Mouse (Mus musculus) liver, postnatal 0 days (tissue): ENCODE results near the gene Ephb1. TPM values are rescaled to one million over a fixed set of nuclear protein-coding genes. Genes with fewer than 3 reads are reported as not detected.

Experiments
- ATAC-seq: fragments of 200-750 bp; cut with Nextera tagmentation; 2 replicates; pipeline ENCODE4 v1.8.0; 2017; ENCODE audit warnings: mild to moderate bottlenecking, moderate library complexity
- DNase-seq: peaks from one replicate; pipeline ENCODE4 v3.0.0-alpha.2; 2016
- H3K27ac ChIP-seq: fragments of 300-500 bp; sonication (generic); 2 replicates; pipeline ENCODE4 v1.5.1; 2014; ENCODE audit warnings: antibody characterized with exemption, moderate library complexity, mild to moderate bottlenecking, low read depth
- H3K27me3 ChIP-seq: fragments of 300-500 bp; sonication (generic); 2 replicates; pipeline ENCODE4 v1.6.1; 2014; ENCODE audit warnings: low read length, control low read depth, mixed read lengths; ENCODE audit not compliant: insufficient read depth
- H3K36me3 ChIP-seq: fragments of 300-500 bp; sonication (generic); replicated peaks from 2 replicates; pipeline ENCODE4 v1.6.1; 2014; ENCODE audit warnings: mild to moderate bottlenecking, control low read depth, low read length, moderate library complexity, mixed read lengths; ENCODE audit not compliant: insufficient read depth
- H3K4me1 ChIP-seq: fragments of 300-500 bp; sonication (generic); 2 replicates; pipeline ENCODE4 v1.6.1; 2014; ENCODE audit warnings: antibody characterized with exemption, mild to moderate bottlenecking, control low read depth; ENCODE audit not compliant: insufficient read depth
- H3K4me2 ChIP-seq: fragments of 300-500 bp; sonication (generic); 2 replicates; pipeline ENCODE4 v1.6.1; 2014; ENCODE audit warnings: low read depth, mild to moderate bottlenecking, low read length, moderate library complexity, mixed read lengths
- H3K4me3 ChIP-seq: fragments of 300-500 bp; sonication (generic); 2 replicates; pipeline ENCODE4 v1.5.1; 2014; ENCODE audit warnings: low read depth, low read length
- H3K9ac ChIP-seq: fragments of 300-500 bp; sonication (generic); replicated peaks from 2 replicates; pipeline ENCODE4 v1.6.1; 2014; ENCODE audit warnings: mild to moderate bottlenecking, moderate library complexity
- H3K9me3 ChIP-seq: fragments of 300-500 bp; sonication (generic); 2 replicates; pipeline ENCODE4 v1.6.1; 2016; ENCODE audit warnings: mild to moderate bottlenecking, control low read depth, low read length, mixed read lengths
- CTCF ChIP-seq: sonication (generic); IDR thresholded peaks from 2 replicates; pipeline ENCODE4 v1.5.1; 2016; ENCODE audit warnings: antibody characterized with exemption, low read depth
- EP300 ChIP-seq: IDR thresholded peaks from 2 replicates; pipeline ENCODE4 v1.6.1; 2016; ENCODE audit warnings: antibody characterized with exemption, low read depth, mild to moderate bottlenecking
- WGBS: fragments of 180-500 bp; shearing (Covaris S2); extraction: QIAGEN DNeasy Blood & Tissue Kit; methylation state at CpG from one replicate; pipeline ENCODE4 v1.1.7; 2014; ENCODE audit not compliant: insufficient replicate concordance; 5-methylcytosine and 5-hydroxymethylcytosine counted together
- polyA plus RNA-seq: library from polyadenylated mRNA; unstranded; fragments of >200 nt; fragmentation: Nextera tagmentation; extraction: Ambion mirVana; gene quantifications from 2 replicates; pipeline ENCODE4 v1.2.1, GENCODE M21; 2015

Gene Ephb1
- polyA plus RNA-seq, 1 experiment from 2014 or later = 0.28 TPM

GRCm38 (mm10) chr9:102304796-102305195 is 49.7 kb downstream of the Ephb1 start:
- Histone ChIP-seq H3K9ac (no peak overlapping the region), H3K9me3 (no peaks in the 10 kb centered on the region), H3K27me3 (no peaks in the 10 kb centered on the region), H3K4me2 (no peak overlapping the region), H3K36me3 (no peaks in the 10 kb centered on the region), H3K27ac (no peak overlapping the region), H3K4me3 (no peak overlapping the region), H3K4me1 (no peaks in the 10 kb centered on the region)
- TF ChIP-seq CTCF (no peak), EP300 (no peak)
- 28% methylated on average over 3 of the region's 3 CpGs for whole genome bisulfite sequencing
- DNase-seq = no peak
- no peak for ATAC-seq

GRCm38 (mm10) chr9:102303882-102304281 is 50.6 kb downstream of the Ephb1 start:
- Histone ChIP-seq H3K4me3 (no peak overlapping the region), H3K4me1 (no peaks in the 10 kb centered on the region), H3K4me2 (no peak overlapping the region), H3K27me3 (no peaks in the 10 kb centered on the region), H3K36me3 (no peaks in the 10 kb centered on the region), H3K27ac (no peak overlapping the region), H3K9me3 (no peaks in the 10 kb centered on the region), H3K9ac (no peak overlapping the region)
- TF ChIP-seq CTCF = no peak
- no peak for TF ChIP-seq EP300
- ATAC-seq (no peak), DNase-seq (no peak)
- WGBS = 63% methylated on average over 13 of the region's 13 CpGs

GRCm38 (mm10) chr9:102300985-102301384 is 53.5 kb downstream of the Ephb1 start:
- H3K4me2 ChIP-seq = no peak overlapping the region
- no peak for ATAC-seq
- H3K4me1 ChIP-seq = no peaks in the 10 kb centered on the region
- H3K9me3 ChIP-seq = no peaks in the 10 kb centered on the region
- no peaks in the 10 kb centered on the region for H3K36me3 ChIP-seq
- TF ChIP-seq EP300 (no peak), CTCF (no peak)
- no peak for DNase-seq
- H3K27me3 ChIP-seq = no peaks in the 10 kb centered on the region
- 76% methylated on average over 4 of the region's 4 CpGs for WGBS
- no peak overlapping the region for H3K27ac ChIP-seq
- H3K4me3 ChIP-seq = no peak overlapping the region
- no peak overlapping the region for H3K9ac ChIP-seq

GRCm38 (mm10) chr9:102298741-102299140 is 55.8 kb downstream of the Ephb1 start:
- no peak overlapping the region for H3K9ac ChIP-seq
- 75% methylated on average over 8 of the region's 8 CpGs for WGBS
- no peak overlapping the region for H3K27ac ChIP-seq
- no peaks in the 10 kb centered on the region for H3K27me3 ChIP-seq
- H3K9me3 ChIP-seq = no peaks in the 10 kb centered on the region
- H3K4me2 ChIP-seq = no peak overlapping the region
- H3K4me3 ChIP-seq = no peak overlapping the region
- no peaks in the 10 kb centered on the region for H3K4me1 ChIP-seq
- H3K36me3 ChIP-seq = no peaks in the 10 kb centered on the region
- no peak for TF ChIP-seq CTCF
- TF ChIP-seq EP300 = no peak
- no peak for ATAC-seq
- DNase-seq = no peak

GRCm38 (mm10) chr9:102297986-102298385 is 56.5 kb downstream of the Ephb1 start:
- 67% methylated on average over 5 of the region's 5 CpGs for WGBS
- Histone ChIP-seq H3K27ac (no peak overlapping the region), H3K9me3 (no peaks in the 10 kb centered on the region), H3K9ac (no peak overlapping the region), H3K36me3 (no peaks in the 10 kb centered on the region), H3K27me3 (no peaks in the 10 kb centered on the region), H3K4me2 (no peak overlapping the region), H3K4me3 (no peak overlapping the region), H3K4me1 (no peaks in the 10 kb centered on the region)
- ATAC-seq (no peak), DNase-seq (no peak)
- TF ChIP-seq CTCF (no peak), EP300 (no peak)

GRCm38 (mm10) chr9:102297176-102297575 is 57.3 kb downstream of the Ephb1 start:
- 65% methylated on average over 3 of the region's 3 CpGs for WGBS
- H3K9me3 ChIP-seq = no peaks in the 10 kb centered on the region
- no peak for TF ChIP-seq EP300
- TF ChIP-seq CTCF = no peak
- no peak overlapping the region for H3K4me2 ChIP-seq
- no peak overlapping the region for H3K4me3 ChIP-seq
- H3K9ac ChIP-seq = no peak overlapping the region
- H3K4me1 ChIP-seq = no peaks in the 10 kb centered on the region
- no peak for ATAC-seq
- DNase-seq = no peak
- H3K27ac ChIP-seq = no peak overlapping the region
- H3K27me3 ChIP-seq = no peaks in the 10 kb centered on the region
- no peaks in the 10 kb centered on the region for H3K36me3 ChIP-seq

- WGBS = 72% methylated on average over 3 of the region's 3 CpGs
- no peaks in the 10 kb centered on the region for H3K27me3 ChIP-seq
- no peaks in the 10 kb centered on the region for H3K4me1 ChIP-seq
- no peaks in the 10 kb centered on the region for H3K36me3 ChIP-seq
- H3K9me3 ChIP-seq = no peaks in the 10 kb centered on the region
- TF ChIP-seq CTCF (no peak), EP300 (no peak)
- no peak overlapping the region for H3K4me2 ChIP-seq
- ATAC-seq = no peak
- no peak overlapping the region for H3K9ac ChIP-seq
- H3K27ac ChIP-seq = no peak overlapping the region
- DNase-seq = no peak
- no peak overlapping the region for H3K4me3 ChIP-seq
Observed at GRCm38 (mm10) chr9:102293605-102294004, 60.9 kb downstream of the Ephb1 start.
